ENCODE assay signal across 28 mouse cellular contexts in the genomic region with DNA sequence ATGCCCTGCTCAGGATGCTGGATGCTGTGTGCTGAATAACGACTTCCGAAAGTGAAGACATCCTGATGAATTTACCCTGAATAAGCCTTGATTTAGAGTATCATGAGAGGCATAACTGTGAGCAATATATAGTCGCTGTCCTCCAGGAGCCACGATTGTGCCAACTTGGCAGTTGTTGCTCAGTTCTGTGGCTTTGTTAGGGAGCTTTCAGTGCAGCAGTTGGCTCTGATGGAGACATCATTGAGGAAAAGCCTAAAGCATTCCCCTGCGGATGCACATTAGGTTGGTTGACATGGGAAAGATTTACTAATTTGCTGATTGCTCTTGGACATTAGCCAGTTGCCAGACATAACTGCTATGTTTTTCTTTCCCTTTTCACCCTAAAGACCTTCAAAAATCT.
A peak's percentile ranks its signal among the peaks of the same experiment; 100 is the strongest.
DNase-seq lines count a peak whose midpoint lies in the region; ATAC-seq lines count a peak whose summit lies in the region.
"Had no signal": no experiment of that assay in that cellular context is flagged by ENCODE, and none has a peak within 500 bp of the region (broad histone marks: within the 10 kb centered on the region; RNA-seq: fewer than 3 reads in every experiment).

No protein-coding gene starts in this region.

- H3K36me3 ChIP-seq in forebrain, embryonic 14.5 days (ENCODE audit: control insufficient read depth, insufficient read depth, low read length), result no peaks in the 10 kb centered on the region
- no peaks in the 10 kb centered on the region for H3K36me3 ChIP-seq in forebrain, embryonic 12.5 days (replicated peaks)
- H3K36me3 ChIP-seq: forebrain, embryonic 10.5 days; heart, embryonic 12.5 days; limb, embryonic 12.5 days; liver, embryonic 15.5 days; lung, embryonic 15.5 days had no signal

- no peak overlapping the region for H3K27ac ChIP-seq in forebrain, embryonic 14.5 days (ENCODE audit: low read depth, low read length)
- no peak overlapping the region for H3K27ac ChIP-seq in forebrain, embryonic 12.5 days
- H3K27ac ChIP-seq: forebrain, embryonic 10.5 days; heart, adult 2 months; limb, embryonic 12.5 days; liver, embryonic 15.5 days; lung, embryonic 15.5 days had no signal

- no peak overlapping the region for H3K4me3 ChIP-seq in forebrain, embryonic 14.5 days (ENCODE audit: low read depth, low read length)
- no peak overlapping the region for H3K4me3 ChIP-seq in forebrain, embryonic 12.5 days (replicated peaks)
- H3K4me3 ChIP-seq: forebrain, embryonic 10.5 days; heart, adult 2 months; heart, embryonic 12.5 days; limb, embryonic 12.5 days; liver, embryonic 15.5 days; lung, embryonic 15.5 days had no signal

- intact Hi-C loops in left cerebral cortex, postnatal 4 days (cut with DNase I), result no loop called here

- peak; percentile 59 for DNase-seq in forebrain, embryonic 14.5 days (ENCODE audit: low spot score)
- peak; percentile 34 for DNase-seq in left cerebral cortex, postnatal 4 days
- no peak for DNase-seq in left cerebral cortex, adult 9 months (ENCODE audit: low spot score in 2 of 2)
- DNase-seq in right cerebral cortex, postnatal 10 days (ENCODE audit: low spot score in 2 of 2), result peak; percentile 24 to 34
- no peak for DNase-seq in right cerebral cortex, adult 18-20 months
- DNase-seq in gastrocnemius, postnatal 25 days, result no peak
- DNase-seq: adrenal gland, adult 8-10 months; B cell, adult 2 months; cerebellum, adult 11 months; cerebellum, adult 9-11 months; forebrain, postnatal 0 days; gastrocnemius, postnatal 14 days; heart, adult 2 months; heart, postnatal 4 days; kidney, adult 11 months; kidney, postnatal 14 days; layer of hippocampus, adult 9-11 months; lung, postnatal 36 days; thymus, adult 2 months; thymus, postnatal 36 days had no signal

- no peaks in the 10 kb centered on the region for H3K9me3 ChIP-seq in forebrain, embryonic 14.5 days (replicated peaks; ENCODE audit: control insufficient read depth, low read length)
- no peaks in the 10 kb centered on the region for H3K9me3 ChIP-seq in forebrain, embryonic 12.5 days
- H3K9me3 ChIP-seq: forebrain, embryonic 10.5 days; heart, embryonic 12.5 days; limb, embryonic 12.5 days; liver, embryonic 15.5 days; lung, embryonic 15.5 days had no signal

- no peak overlapping the region for H3K9ac ChIP-seq in forebrain, embryonic 14.5 days (ENCODE audit: low read length)
- no peak overlapping the region for H3K9ac ChIP-seq in forebrain, embryonic 12.5 days
- H3K9ac ChIP-seq: forebrain, postnatal 0 days; heart, embryonic 12.5 days; limb, embryonic 12.5 days; liver, embryonic 15.5 days; lung, embryonic 15.5 days had no signal

- H3K4me2 ChIP-seq in forebrain, embryonic 14.5 days (ENCODE audit: low read length), result no peak overlapping the region
- no peak overlapping the region for H3K4me2 ChIP-seq in forebrain, embryonic 12.5 days
- H3K4me2 ChIP-seq: heart, embryonic 12.5 days; limb, embryonic 12.5 days; liver, embryonic 15.5 days; lung, embryonic 15.5 days; midbrain, embryonic 11.5 days had no signal

- no peaks in the 10 kb centered on the region for H3K27me3 ChIP-seq in forebrain, embryonic 14.5 days (replicated peaks; ENCODE audit: control insufficient read depth, insufficient read depth, low read length)
- H3K27me3 ChIP-seq in forebrain, embryonic 12.5 days, result no peaks in the 10 kb centered on the region
- H3K27me3 ChIP-seq: heart, embryonic 12.5 days; limb, embryonic 12.5 days; liver, embryonic 15.5 days; lung, embryonic 15.5 days had no signal

- no peak for ATAC-seq in forebrain, embryonic 14.5 days
- ATAC-seq in forebrain, embryonic 12.5 days (ENCODE audit: low FRiP score), result no peak
- ATAC-seq: activated CD4-positive, CD25-positive, alpha-beta regulatory T cell, adult 4 months; forebrain, postnatal 0 days had no signal

- WGBS in forebrain, embryonic 14.5 days, result 57% methylated on average over 5 of the region's 5 CpGs
- 82% methylated on average over 5 of the region's 5 CpGs for WGBS in forebrain, embryonic 12.5 days

- H3K4me1 ChIP-seq in forebrain, embryonic 14.5 days (ENCODE audit: control insufficient read depth, insufficient read depth, low read length), result peaks cover 11% of the 10 kb centered on the region
- peaks cover 5% of the 10 kb centered on the region; the same call in 1 of the 2 replicates for H3K4me1 ChIP-seq in forebrain, embryonic 12.5 days
- H3K4me1 ChIP-seq: forebrain, embryonic 10.5 days; heart, embryonic 12.5 days; limb, embryonic 12.5 days; liver, embryonic 15.5 days; lung, embryonic 15.5 days had no signal

Comparison
In these comparisons a context has a peak if more than half of its experiments do, and no peak if none do; other contexts are left out.
1. DNase-seq: peak in forebrain, embryonic 14.5 days (single experiment), left cerebral cortex, postnatal 4 days (single experiment) and right cerebral cortex, postnatal 10 days (2 of 2); none in left cerebral cortex, adult 9 months (0 of 2), right cerebral cortex, adult 18-20 months (single experiment) and gastrocnemius, postnatal 25 days (single experiment).